Mouse (Mus musculus) liver, embryonic 14.5 days (tissue): ENCODE data around the gene Krtap19-3.

Experiments used
- CTCF ChIP-seq: IDR thresholded peaks from 2 replicates; pipeline ENCODE4 v1.5.1; 2016; ENCODE audit warnings: antibody characterized with exemption, low read depth, control low read depth
- EP300 ChIP-seq: IDR thresholded peaks from 2 replicates; pipeline ENCODE4 v1.6.1; 2016; ENCODE audit warnings: antibody characterized with exemption, low read depth

DNA sequence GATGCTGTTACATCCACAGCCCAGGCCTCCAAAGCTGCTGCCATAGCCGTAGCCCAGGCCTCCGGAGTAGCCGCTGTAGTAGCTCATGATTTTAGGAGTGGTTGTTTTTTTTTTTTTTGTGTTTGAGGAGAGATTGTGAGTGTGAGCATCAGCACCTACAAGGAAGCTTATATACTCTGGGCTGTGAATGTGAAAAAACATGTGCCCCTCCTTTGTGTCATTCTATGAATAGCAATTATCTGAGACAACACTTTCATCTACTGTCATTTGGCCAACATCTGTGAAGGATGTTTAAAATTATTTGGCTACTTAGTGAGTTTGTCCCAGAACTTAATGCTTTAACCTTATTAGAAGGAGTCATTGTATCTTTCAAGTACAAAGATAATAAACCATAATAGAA, 3.7 kb downstream of the Krtap19-3 start, which contains the start of gene Krtap19-2:
- TF ChIP-seq CTCF (no peak), EP300 (no peak)
